Mouse (Mus musculus) cerebellum, postnatal 36 days (tissue): ENCODE data around the gene Hrh2.
A peak's percentile ranks its signal among the peaks of the same experiment; 100 is the strongest.

Experiments used
- DNase-seq, 2 experiments: peaks; one replicate each; pipeline ENCODE4 v3.0.0; 2021 to 2022; ENCODE audit warnings: mixed read lengths in 2 of 2

The Hrh2 gene

DNA sequence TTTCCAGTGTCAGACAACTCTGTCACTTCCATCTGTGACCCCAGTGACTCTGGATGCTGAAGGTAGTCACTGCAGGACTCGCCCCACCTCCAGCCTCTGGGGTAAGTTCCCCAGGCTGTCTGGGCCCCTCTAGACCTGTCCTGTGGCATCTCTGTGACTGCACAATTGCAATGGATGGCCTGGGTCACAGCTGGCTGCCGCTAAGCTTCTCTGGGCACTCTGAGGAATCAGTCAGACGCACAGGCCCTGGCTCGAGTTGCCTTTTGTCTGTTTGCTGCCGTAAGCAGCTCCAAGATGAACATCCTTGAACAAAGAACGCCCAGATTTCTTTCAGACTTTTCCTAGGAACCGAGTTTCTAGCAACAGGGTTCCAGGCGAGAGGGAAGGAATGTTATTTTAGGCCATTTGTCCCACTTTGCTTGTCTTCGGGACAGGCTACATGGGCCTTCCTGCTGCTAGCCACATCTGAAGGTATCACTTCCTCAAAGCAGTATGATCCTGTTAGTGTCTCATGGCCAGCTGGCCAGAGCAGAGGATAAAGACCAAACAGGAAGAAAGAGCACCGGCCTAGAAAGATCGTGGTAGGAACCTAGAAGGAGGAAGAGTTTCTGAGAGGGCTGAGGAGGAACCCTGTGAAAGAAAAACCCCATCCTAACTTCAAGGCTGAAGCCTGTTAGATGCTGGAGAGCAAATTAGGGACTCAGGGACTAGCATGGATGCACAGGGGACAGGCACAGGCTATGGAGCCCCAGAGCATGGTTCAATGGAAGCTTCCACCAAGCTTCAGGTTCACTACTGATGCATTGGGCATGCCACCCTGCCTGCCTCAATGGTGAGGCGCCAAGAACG lies 31.2 kb downstream of the Hrh2 start:
- no peak for DNase-seq

DNA sequence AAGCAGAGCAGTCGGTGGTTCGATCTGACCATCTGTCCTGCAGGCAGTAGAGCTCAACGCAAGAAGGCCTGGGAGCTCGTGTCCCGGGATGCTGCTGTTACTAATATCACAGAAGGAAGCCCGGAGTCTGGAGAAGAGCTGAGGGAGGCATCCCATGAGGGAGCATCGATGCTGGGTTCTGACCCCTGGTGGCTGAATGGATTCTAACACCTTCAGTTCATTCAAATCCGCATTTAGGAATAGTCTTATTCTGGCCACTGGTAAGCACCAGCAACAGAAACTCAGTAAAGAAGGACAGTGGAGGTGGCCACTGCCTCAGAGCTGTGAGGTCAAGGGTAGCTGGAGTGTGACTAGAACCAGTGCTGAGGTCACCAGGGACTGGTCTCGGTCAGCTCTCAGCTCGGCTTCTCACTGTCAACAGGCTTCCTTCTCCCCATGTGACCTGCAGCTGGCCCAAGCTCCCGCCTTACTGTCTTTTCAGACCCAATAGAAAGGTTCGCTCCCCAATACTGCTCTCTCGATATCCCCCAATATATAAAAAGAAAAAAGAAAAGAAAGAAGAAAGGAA lies 36.1 kb downstream of the Hrh2 start:
- peak; percentile 48 to 65 for DNase-seq

DNA sequence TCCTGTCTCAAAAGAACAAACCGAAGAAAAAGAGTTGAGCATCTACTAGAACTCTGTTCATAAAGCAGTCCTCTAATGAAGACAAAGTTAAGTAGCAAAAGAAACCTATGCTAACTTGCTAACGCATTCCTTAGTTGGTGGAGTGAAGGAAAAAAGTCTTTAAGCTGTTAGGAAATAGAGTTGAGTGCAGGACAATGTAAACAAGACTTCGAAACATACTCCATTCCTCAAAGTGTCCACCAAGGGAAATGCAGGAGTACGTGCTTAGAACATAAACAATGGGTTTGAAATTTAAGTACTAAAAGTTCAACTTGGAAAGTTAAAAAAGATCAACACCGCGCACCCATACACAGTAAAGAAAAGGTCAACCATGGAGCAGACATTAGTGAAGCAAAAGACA lies 38.2 kb downstream of the Hrh2 start:
- no peak for DNase-seq

DNA sequence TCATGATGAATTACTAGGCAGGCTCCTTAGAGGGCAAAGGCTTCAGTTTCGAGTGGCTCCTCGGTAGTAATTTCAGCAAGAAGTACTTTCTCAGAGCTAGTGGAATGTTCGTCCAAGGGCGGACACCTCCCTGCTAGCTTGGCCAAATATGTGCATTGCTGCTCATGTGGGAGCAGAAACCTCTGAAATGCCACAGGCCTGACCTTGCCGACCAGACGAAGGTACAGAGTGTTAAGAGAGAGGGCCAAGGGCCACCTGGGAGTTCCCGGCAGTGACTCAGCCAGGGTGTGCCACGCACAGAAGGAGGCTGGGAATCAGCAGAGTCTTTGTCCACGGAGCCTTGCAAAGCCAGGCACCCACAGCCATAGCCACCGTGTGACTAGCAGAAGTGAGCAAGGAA lies 39.9 kb downstream of the Hrh2 start:
- no peak for DNase-seq

DNA sequence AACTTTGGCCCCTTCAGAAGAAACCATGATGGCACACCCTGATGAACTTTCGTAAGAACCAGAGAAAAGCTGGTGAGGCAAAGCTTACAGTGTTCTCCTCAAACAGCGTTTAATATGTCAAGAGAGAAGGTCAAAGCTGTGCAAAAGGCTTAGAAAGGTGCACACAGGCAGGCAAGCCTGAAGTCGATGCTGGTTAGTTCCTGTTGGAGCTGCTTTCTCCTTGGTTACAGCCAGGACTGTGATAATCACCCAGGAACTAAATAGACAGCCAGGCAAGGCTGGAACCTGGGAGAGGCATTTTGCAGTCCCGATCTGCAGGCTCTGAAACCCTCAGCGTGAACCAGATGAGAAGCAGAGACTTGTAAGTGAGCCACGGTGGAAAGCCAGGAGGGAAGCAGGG lies 45.6 kb downstream of the Hrh2 start:
- no peak for DNase-seq

DNA sequence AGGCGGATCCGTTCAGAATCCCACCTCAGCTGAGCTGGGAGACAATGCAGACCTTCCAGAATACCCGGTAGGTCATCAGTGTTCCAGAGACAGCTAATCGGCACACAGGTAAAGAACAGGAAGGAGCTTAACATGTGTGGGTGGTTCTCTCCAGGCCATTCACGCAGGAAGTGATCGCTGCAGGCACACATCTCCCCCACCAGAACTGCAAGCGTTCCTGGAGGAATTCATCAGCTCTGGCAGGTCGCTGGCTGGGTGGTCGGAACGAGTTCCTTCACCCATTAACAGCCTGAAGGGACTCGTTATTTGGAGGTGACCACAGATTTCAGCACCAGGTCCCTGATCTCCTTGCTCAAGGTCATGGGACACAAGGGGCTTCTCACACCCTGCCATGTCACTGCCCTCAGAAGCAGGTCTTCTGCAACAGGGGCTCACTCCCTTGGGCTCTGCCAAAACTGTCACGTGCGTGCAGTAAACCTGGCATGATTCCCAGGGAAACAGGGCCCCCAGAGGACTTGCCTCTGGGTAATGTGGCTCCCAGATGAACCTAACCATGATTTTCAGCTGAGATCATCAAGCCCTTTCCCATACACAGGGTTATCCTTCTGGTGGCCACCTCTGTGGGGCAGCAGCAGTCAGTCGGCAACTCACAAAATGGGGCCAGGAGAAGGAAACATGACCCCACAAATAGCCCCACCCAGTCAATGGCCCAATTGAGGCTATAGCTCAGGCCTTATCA lies 46.8 kb downstream of the Hrh2 start:
- no peak for DNase-seq

DNA sequence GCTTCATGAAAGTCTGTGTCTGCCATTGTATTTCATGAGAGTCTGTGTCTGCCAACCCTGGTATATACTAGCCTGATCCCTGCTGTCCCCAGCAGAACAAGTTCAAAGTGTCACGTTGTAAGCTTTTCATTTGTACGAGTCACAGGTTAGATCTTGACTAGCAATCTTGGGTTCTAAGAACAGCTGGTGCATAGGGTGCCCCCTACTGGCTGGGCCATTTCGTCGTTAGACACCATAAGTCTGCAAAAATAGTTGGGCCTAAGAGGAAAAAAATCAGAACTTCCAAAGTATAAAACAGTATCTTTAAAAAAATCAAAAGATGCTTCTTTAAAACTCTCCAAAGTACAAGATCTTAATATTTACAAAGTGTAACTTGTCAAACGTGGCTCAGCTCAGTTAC lies 50.5 kb downstream of the Hrh2 start:
- no peak for DNase-seq

DNA sequence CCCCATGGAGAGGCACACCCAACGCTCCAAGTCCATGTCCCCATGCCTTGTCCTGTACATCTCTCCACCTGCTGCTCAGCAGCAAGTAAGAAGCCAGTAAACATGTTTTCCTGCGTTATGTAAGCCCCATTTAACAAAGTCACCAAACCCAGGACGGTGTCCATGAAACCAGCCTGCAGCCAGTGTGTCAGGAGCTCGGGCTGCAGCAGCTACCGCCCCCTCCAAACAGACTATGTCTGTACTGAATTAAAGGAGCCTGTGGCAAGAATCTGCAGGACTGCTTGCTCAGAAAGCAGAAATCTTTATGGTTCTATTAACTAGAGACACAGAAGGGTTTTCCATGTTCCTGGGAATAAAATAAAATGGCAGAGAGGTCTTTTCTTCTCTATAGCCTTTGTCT lies 53.3 kb downstream of the Hrh2 start:
- no peak for DNase-seq

DNA sequence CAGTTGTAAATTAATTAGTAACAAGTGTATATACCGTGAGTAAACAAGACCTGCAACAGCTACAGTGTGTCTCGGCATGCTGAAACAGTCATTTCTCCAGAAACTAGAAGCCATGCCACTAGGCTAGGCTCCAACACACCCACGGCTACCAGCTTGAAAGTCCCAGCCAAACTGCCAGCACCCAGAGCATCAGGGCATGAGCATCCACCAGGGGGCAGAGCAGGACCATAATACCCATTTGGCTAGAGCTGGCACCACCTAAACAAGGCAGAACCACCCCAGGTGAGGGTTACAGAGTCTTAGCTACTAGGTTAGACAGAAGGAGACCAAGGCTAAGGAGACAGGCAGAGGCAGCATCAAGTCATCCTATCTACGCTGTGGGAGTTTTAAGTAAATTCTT lies 55.6 kb downstream of the Hrh2 start:
- DNase-seq = peak; percentile 93 to 97

DNA sequence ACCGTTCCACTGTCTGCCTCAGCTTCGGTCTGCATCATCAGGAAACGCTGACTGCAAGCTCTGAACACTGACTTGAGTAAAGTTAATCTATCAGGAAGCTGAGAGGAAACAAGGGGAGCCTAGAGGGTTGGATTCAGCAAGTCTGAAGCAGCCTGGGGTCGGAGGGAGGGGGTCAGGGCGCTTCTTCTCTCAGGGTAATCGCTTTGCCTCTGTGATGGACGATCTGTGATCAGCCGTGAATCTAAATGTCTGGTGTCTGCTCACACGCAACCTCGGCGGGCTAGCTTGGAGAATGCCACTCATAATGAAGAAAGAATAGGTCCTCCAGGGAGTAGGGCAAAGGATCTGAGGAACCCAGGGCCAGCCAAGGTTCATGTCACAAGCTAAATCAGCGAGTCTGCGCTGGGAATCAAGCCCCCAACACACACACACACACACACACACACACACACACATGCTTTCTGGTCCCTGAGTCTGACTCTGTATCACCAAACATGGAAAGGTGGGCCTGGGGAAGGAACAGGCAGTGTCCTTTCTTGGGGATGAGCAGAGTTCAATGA lies 56.6 kb downstream of the Hrh2 start:
- no peak for DNase-seq

DNA sequence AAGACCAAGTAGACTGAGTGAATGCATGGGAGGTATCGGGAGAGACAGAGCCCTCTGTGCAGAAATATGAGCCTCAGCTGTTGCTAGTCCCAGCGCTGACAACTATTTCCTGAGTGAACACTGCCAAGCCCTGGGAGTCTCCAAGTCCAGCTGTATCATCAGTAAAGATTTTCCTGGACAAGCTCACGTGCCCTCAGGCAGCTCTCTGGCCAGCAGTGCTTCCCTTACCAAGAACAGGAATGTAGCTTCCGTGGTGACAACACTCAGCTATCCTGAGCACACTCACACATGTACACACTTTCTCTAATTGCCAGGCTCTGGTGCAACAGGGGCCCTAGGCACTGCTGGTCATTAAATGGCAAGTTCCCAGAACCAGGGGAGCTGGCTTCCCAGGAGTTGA lies 57.1 kb downstream of the Hrh2 start:
- no peak for DNase-seq

DNA sequence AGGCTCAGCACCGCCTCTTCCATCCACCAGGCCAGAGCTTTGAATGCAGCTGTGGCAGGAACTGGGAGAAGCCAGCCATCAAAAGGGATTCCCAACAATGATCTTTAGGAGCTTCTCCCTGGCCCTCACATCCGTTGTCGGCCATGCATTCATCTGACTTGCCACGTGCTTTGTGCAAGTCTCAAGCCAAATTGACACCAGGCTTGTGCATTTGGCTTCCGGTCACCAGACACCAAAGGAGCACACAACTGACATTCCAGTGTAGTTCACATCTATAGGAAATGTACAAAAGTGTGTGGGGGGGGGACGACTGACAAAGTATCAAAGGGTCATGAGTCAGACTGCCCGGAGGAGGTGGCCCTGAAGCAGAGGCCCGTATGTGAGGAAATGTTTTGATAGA lies 58.4 kb downstream of the Hrh2 start:
- DNase-seq = no peak

DNA sequence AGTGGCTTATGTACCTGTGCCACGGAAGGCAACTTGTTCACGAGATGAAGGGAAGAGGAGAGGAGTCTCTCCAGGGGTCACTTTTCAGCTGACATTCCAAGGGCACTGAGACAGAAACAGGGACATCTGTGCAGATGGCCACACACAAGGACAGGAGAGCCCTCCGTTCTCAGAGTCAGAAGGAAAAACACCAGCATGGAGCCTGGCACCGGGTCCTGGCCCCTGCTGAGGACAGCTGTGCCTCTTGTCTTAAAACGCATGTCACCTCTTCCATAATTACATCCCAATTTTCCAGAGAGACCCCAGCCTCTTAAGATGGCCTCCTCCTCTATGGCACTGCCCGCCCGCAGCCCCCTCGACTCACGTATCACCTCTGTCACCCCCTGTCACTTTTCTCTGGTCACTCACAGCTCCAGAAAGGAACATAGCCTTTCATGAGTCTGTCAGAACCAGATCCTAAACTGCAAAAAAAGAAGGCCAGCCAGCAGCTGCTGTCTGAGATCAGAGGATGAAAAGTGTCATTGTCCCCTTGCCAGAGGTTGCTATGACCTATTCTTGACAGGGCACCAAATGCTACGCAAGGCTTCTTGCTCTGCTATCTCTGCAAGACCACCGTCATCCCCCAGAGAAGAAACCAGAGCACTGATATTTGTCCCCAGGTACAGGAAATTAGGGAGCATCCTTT lies 59.8 kb downstream of the Hrh2 start:
- DNase-seq = no peak

DNA sequence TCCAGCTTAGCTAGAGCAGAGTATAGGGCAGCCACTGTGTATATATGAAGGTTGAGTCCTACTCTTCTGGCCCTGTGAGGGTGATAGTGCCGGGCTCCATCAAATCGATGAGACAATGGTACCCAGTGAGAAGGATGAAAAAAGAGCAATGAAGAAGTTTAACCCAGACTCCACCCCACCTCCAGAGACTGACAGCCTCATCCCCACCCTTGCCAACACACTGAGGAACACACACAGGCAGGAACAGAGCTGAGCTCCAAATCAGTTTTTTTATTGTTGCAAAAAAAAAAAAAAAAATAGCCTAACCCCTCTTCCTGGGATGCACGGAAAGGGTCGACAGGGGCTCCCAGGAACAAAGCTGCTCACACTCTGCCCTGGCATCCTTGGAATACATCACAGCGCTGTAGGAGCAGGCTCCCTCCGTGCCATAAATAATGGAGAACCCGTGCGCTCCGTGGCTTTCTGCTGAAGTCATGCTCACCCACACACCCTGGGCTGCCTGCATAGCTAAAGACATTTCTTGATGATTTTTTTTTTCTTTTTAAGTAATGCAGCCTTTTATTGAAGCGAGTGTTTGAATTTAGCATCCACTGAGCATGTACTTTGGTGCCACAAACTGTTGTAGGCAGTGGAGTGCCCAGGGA lies 65.8 kb downstream of the Hrh2 start:
- DNase-seq = no peak

DNA sequence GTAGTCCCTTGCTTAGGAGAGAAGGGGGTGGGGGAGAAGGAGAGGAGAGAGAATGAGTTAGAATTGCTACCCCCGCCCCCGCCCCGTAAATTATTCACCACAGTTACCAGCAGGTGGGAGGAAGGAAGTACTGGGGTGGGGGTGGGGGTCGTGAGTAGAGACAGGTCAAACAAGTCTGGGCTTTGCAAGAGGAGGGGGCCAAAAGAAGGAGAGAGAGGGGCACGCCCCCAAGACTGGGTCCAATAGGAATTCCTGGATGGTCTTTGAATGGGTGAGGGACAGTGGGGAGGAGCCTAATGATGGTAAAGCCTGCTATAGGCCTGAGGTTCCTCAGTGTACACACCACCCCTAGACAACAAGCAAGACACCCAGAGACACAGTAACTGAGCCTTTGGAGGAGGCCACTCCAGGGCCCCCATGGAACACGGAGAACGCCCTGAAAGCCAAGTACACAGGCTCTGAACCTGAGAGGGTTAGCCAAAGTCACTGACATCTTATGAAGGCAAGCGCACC lies 66.4 kb downstream of the Hrh2 start:
- DNase-seq = no peak

DNA sequence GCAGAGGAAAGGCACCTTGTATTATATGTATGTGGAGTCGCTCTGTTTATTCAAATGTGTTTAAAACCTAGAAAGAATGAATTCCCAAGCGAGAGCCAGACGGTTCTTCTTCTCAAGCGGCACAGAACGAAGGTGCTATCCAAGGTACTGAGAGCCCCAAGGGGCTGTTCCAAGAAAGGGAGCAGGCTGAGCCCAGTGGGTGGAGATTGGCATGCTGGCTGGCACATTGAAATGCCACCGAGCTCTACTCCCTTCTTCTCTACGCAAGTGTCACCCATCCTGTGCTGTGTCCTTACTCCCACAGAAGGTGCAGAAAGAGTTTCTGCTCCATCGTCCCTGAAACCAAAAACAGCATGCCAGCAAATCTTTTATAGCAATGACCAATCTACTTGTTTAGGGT lies 68.4 kb downstream of the Hrh2 start:
- no peak for DNase-seq

DNA sequence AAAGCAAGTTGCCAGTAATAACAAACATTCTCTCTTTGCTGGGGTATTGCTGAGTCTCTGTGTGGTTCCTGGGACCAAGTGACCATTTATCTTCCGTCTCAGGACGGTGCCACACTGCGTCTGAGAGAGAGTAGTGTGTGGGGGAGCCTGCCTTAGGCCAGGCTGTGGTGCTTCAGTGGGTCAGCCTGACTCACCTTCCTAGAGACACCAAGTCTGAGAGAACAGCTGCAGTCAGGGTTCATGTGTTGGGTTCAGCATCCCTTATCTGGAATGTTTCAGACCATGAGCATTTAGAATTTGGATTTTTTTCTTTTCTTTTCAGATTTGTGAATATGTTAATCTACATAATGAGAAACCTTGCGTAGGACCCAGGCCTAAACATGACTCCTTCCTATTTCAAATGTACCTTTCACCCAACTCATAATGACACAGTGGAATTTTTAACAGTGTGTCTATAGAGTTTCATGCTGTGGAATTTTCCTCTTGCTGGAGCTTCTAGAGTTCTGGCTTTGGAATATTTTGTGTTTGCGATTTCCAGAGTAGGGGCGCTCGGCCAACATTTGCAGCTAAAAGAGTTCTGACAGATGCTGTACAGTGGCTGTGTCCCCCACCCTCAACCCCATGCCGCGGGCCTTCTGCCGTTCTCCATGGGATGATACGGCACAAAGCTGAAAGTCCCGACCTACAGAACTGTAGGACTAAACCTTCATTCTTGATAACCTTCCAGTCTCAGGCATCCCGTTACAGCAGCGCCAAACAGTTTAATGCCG lies 71.0 kb downstream of the Hrh2 start:
- no peak for DNase-seq

DNA sequence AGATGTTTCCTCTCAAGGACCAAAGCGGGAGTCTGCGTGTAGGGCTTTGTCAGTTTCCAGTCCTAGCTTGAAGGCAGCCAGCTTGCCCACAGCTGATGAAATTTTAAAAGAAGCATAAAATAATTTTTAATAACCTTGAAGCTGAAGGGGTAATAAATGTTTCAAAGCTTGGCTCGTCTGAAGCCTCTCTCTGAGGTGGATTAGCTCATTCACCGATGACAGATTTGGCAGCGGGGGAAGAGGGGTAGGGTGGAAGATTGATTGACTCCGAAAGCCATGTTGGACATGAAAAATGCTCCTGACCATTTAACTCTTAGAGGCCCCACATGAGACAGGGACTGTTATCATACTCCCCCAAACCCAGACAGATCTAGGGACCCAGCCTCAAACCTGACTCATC lies 71.7 kb downstream of the Hrh2 start:
- no peak for DNase-seq

DNA sequence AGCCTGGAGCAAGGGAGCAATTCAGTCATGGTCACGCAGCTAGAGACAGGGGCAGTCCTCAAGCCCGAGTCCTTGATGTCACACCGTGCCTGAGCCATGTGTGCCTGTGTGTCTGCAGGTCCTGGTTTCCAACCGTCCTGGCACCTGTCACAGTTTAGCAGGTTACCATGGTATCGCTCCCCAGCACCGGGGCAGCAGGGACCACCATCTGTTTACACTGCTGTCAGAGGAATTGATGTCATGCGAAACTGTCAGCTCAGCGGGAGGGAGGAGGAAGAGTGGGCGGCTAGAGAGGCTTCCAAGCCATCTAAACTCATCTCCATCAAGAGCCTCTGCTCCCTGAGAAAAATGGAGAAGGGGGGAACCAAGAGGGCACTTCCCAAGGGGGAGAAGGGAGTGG lies 74.5 kb downstream of the Hrh2 start:
- DNase-seq = peak; percentile 94

DNA sequence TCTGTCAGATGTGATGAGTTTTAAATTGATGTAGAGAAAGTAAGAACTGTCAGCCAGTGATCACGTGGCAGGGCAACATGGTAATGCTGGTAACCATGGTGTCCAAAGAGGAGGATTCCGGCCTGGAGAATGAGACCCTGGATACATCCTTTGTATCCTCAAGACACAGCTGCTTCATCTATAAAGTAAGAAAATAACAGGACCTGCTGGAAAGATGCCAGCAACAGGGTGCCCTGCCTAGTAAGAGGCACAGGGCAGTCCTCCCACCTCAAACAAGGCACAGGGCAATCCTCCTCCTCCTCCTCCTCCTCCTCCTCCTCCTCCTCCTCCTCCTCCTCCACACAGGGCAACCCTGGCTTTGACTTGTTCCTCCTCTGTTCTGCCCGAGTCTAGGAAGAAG lies 77.2 kb downstream of the Hrh2 start:
- no peak for DNase-seq

DNA sequence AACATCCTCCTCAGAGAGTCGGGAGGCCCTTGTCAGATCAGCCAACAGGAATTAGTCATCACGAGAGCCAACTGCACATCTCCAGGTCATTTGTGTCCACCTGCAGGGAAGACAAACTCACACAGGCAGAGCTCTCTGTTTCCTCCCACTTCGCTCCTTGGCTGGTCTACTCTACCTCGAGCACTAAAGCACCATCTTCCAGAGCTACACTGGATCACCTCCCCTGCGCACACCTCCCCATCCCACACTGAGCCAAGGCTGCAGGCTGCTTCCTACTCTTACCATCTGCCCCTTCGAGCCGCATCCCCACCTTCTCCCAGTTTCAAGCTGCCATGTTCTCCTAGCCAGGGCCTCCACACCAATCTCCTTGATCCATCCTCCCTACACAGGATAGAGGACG lies 77.7 kb downstream of the Hrh2 start:
- DNase-seq = peak; percentile 62

DNA sequence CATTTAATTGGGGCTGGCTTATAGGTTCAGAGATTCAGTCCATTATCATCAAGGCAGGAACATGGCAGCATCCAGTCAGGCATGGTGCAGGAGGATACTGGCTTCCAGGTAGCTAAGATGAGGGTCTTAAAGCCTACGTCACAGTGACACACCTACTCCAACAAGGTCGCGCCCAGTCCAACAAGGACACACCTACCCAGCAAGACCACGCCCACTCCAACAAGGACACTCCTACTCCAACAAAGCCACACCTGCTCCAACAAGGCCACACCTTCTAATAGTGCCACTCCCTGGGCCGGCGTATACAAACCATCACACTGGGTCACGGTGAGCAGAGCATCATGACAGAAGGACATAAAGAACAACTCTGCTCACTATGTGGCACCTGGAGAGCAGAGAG lies 80.1 kb downstream of the Hrh2 start:
- no peak for DNase-seq
